Mouse (Mus musculus) layer of hippocampus, adult 18-20 months (tissue): ENCODE results near the gene Gm42791. TPM values are rescaled to one million over a fixed set of nuclear protein-coding genes. Genes with fewer than 3 reads are reported as not detected.

Source experiments
- DNase-seq, 2 experiments: peaks; one replicate each; pipeline ENCODE4 v3.0.0; 2022; ENCODE audit warnings: low spot score in 2 of 2
- total RNA-seq, 2 experiments: library from RNA; stranded (reverse); gene quantifications; 2 replicates each; pipeline ENCODE4 v1.2.3; 2021

Gene Gm42791
- total RNA-seq, 2 experiments from 2014 or later = 32.0 to 32.9 TPM

GRCm38 (mm10) chr5:148890237-148890636 is 104.7 kb downstream of the Gm42791 start:
- DNase-seq = no peak

GRCm38 (mm10) chr5:148888032-148888431 is 106.9 kb downstream of the Gm42791 start:
- no peak for DNase-seq

GRCm38 (mm10) chr5:148885821-148886609 is 108.9 kb downstream of the Gm42791 start:
- no peak for DNase-seq

- no peak for DNase-seq
Measured at GRCm38 (mm10) chr5:148883671-148884070, 111.3 kb downstream of the Gm42791 start.

- no peak for DNase-seq
Measured at GRCm38 (mm10) chr5:148879218-148879617, 115.7 kb downstream of the Gm42791 start.

GRCm38 (mm10) chr5:148873116-148873515 is 121.8 kb downstream of the Gm42791 start:
- no peak for DNase-seq

- DNase-seq = no peak
Measured at GRCm38 (mm10) chr5:148869583-148869982, 125.4 kb downstream of the Gm42791 start.

- DNase-seq = no peak
Measured at GRCm38 (mm10) chr5:148867766-148868165, 127.2 kb downstream of the Gm42791 start.

GRCm38 (mm10) chr5:148867171-148867570 is 127.8 kb downstream of the Gm42791 start:
- no peak for DNase-seq

GRCm38 (mm10) chr5:148866571-148866970 is 128.4 kb downstream of the Gm42791 start:
- no peak for DNase-seq

- no peak for DNase-seq
Measured at GRCm38 (mm10) chr5:148863409-148863808, 131.5 kb downstream of the Gm42791 start.

- peak in 1 of 2 experiments; percentile 24 for DNase-seq
Measured at GRCm38 (mm10) chr5:148862853-148863252, 132.1 kb downstream of the Gm42791 start.

- DNase-seq = peak in 1 of 2 experiments; percentile 21
Measured at GRCm38 (mm10) chr5:148862136-148862535, 132.8 kb downstream of the Gm42791 start.

GRCm38 (mm10) chr5:148857522-148857921 is 137.4 kb downstream of the Gm42791 start:
- DNase-seq = no peak

GRCm38 (mm10) chr5:148855047-148855446 is 139.9 kb downstream of the Gm42791 start:
- DNase-seq = no peak

- no peak for DNase-seq
Measured at GRCm38 (mm10) chr5:148854166-148854565, 140.8 kb downstream of the Gm42791 start.

GRCm38 (mm10) chr5:148849516-148849915 is 145.4 kb downstream of the Gm42791 start:
- DNase-seq = no peak

- DNase-seq = no peak
Measured at GRCm38 (mm10) chr5:148847032-148847431, 147.9 kb downstream of the Gm42791 start.

Other genes starting within 250 kb of the Gm42791 start
- 10 to 100 TPM; 62.6 to 65.4 TPM for gene Katnal1, start 65.8 kb downstream of the Gm42791 start, total RNA-seq
- gene Uspl1, start 189.2 kb upstream of the Gm42791 start, total RNA-seq = 10 to 100 TPM; 37.9 to 38.3 TPM
- 100 to 1,000 TPM; 127 to 133 TPM for gene Hmgb1, start 189.3 kb upstream of the Gm42791 start, total RNA-seq